Mouse (Mus musculus): Measurements from ENCODE around the gene Cyp4x1. TPM values are rescaled to one million over a fixed set of nuclear protein-coding genes. Genes with fewer than 3 reads are reported as not detected.

Cyp4x1 gene
- total RNA-seq, 2 experiments from 2014 or later, result not detected

DNA sequence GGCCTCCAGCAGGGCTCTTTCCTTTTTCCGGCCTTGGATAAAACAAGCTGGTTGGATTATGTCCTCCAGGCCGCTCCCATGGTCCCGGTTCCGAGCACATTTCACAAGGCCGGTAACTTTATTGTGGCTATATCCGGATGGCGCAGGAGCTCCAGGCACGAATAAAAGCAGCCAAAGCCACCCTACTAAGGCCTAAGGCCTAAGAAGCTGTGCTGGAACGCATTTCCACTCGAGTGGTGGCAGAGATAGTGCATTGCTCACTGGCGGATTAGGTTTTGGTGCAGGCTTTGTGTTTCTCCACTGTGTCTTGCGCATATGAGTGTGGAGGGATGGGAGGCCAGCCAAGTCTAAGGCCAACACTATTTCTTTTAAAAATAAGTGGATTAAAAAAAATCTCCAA is 74.2 kb downstream of the Cyp4x1 start:
- peak; percentile 40 to 41 for DNase-seq
- intact Hi-C loops (cut with DNase I), result loop anchor here (2.0 to 5.0 kb wide), 2 partner anchors 15 to 158 kb away; no protein-coding TSS in a partner anchor

DNA sequence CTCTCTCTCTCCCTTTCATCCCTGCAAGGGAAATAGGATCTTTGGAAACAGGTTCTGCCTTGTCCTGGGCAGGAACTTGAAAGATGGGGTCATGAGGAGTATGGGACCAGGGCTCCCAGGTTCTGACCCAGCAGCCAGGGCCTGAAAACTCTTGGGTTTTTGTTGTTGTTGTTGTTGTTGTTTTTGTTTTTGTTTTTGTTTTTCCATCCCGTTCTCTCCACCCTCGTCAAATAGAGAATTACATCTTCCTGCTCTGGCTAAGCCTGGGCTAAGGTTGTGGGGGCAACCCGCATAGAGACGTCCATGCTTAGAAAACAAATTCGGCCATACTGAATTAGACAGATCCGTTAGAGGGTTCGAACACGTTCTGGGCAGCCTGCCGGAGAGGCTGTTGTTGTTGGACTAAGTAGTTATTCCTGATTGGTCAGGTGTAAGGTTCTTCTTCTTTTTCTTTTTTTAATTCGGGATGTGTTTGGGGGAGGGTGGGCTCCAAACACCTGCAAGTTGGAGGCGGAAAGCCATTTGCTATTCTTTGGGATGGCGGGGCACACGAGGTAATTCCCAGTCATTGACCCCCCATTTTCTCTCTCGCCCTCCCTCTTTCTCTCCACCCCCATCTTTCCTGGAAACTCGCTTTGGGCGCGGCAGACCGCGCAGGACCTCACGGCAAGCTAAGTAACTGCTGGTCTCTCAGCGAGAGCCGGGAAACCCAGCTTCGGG is 75.0 kb downstream of the Cyp4x1 start:
- intact Hi-C loops (cut with DNase I), result loop anchor here (2.0 to 5.0 kb wide), 2 partner anchors 16 to 157 kb away; no protein-coding TSS in a partner anchor

DNA sequence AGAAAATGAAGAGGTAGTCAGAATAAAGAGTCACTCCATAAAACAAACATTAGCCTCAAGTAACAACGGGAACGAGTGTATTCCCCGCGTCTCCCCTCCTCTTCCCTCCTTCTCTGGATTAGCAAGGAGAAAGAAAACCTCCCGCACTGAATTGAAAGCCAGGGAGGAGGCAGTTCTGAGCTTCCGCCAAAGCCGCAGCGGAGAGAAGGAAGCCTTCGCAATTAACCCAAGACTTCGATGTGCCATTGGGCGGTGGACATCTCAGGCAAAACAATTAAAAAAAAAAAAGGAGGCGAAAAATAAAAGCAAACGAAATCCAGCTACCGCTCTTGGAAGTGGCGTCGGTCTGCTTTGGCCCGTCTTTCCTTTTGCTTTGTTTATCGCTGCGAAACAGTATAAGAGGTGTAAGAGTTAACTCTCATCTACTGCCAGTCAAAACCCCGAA is 75.7 kb downstream of the Cyp4x1 start:
- peak; percentile 41 to 58 for DNase-seq
- intact Hi-C loops (cut with DNase I), result loop anchor here (2.0 to 5.0 kb wide), 2 partner anchors 16 to 156 kb away; no protein-coding TSS in a partner anchor

More for the DNA sequence above, 75.0 kb downstream of the Cyp4x1 start:
- peak; percentile 36 to 41 for DNase-seq

DNA sequence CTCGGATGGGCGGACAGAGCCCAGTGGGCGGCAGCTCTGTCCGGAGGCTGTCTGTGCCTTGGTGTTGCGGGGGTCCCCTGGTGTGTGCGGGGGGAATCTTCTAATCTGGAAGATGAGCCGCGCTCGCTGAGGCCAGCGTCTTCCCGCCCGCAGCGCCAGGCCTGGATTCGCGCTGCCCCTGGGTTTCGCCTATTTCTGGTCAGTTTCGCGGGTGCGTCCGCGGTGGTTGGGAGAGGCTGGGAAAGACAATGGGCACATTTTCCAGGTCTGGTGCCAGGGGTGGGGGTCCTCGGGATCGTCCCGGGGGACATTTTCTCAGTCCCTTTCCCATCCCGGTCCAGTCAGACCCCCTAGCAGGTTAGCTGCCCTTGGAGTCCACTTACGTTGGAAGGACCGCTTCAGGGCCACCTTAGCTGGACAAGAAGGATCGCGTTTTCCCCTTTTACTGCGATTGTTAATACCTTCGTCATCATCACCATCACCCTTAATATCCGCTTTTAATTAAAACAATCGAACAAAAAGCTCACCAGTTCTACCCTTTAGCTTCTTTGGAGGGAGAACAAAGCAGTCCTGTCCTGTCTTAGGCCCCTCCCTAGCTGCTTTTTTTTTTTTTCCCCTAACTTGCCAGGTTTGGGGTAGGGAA is 76.3 kb downstream of the Cyp4x1 start:
- intact Hi-C loops (cut with DNase I), result loop anchor here (2.0 to 5.0 kb wide), 2 partner anchors 17 to 155 kb away; no protein-coding TSS in a partner anchor
- peak; percentile 48 to 59 for DNase-seq

DNA sequence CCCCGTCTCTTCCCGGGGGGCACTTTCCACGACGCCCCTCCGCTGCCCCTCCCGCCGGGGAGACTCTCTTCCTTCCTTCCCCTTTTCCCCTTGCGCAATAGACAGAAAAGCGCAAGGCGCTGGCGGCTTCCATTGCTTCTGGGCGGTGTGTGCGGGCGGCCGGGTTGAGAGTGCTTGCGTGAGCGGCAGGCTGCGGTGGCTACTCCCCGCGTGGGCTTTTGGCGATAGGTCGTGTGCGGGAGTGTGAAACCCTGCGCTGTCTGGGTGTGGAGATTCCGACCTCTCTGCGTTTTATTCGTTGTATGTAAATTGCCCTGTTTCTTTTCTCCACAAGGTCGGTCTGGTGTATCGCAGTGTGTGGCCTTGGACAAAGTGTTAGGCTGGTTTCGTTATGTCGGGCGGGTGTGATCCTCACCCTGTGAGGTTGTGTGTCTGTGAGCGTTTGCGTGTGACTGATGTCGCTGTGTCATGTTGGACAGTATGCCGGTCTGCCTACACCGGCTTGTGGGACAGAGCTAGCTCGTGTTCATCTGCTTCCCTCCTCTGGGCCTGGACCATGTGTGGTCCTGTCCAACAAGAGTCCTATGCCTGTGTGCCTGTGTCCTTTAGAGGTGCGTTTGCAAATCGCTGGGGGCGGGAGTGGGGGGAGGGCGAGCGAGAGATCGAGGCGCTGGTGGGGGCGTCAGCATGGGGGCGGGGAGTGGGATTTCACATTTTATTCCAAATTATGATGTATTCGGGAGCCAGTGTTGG is 77.0 kb downstream of the Cyp4x1 start:
- intact Hi-C loops (cut with DNase I), result loop anchor here (5.0 kb wide), 1 partner anchor 155 kb away; no protein-coding TSS in a partner anchor
- peak; percentile 72 to 79 for DNase-seq

DNA sequence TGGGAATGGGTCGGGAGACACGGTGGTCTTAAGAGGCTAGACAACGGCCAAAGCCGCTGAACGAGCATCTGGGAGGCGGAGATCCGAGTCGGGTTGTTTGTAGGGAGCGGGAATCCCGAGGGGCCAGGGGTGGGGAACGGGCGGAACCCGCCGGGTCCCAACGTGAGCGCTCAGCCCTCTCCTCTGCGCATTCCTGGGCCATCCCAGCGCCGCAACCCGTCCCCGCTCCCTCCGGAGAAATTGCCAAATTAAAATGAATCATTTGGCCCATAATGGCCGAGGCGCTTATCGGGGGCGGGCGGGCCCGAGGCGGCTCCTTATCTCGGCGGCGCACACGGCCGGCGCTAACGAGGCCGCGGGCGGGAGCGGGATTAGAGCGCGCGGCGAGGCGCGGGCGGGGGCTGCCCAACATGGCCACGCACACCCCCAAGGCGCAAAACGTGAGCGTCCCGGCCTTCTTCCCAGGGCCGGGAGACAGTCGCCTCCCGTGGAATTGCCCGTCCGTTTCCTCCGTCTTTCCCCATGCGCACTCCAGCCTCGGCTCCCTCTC is 77.6 kb downstream of the Cyp4x1 start, which contains the start of gene Tal1:
Tal1 (plus strand) TSS at position 56 of the 550 bp plus-strand sequence.
- intact Hi-C loops (cut with DNase I), result loop anchor here (5.0 kb wide), 1 partner anchor 154 kb away; no protein-coding TSS in a partner anchor
- peak; percentile 57 to 75 for DNase-seq

Other genes starting within 250 kb of the Cyp4x1 start
- under 1 TPM; 0.24 to 0.39 TPM for gene Foxd2, start 225.4 kb downstream of the Cyp4x1 start, total RNA-seq (2021)
- gene Foxe3, start 208.3 kb downstream of the Cyp4x1 start, total RNA-seq (2021), result not detected
- gene Cmpk1, start 147.0 kb downstream of the Cyp4x1 start, total RNA-seq (2021), result 10 to 100 TPM; 36.1 to 37.7 TPM
- under 1 TPM; 0.16 to 0.28 TPM for gene Stil, start 134.1 kb downstream of the Cyp4x1 start, total RNA-seq (2021)
- gene Tal1, start 77.9 kb downstream of the Cyp4x1 start, total RNA-seq (2021), result 1 to 10 TPM; 4.0 to 4.3 TPM
- gene Pdzk1ip1, start 45.6 kb downstream of the Cyp4x1 start, total RNA-seq (2021), result not detected
- gene Cyp4a29, start 107.8 kb upstream of the Cyp4x1 start, total RNA-seq (2021), result not detected
- not detected for gene Cyp4a12a, start 164.8 kb upstream of the Cyp4x1 start, total RNA-seq (2021)

All from heart, postnatal 36 days (tissue).